Mouse (Mus musculus) frontal cortex, postnatal 36 days (tissue): ENCODE results near the gene Nanos3.

Experiments
- DNase-seq, 2 experiments: peaks; one replicate each; pipeline ENCODE4 v3.0.0; 2022; ENCODE audit warnings: low spot score in 2 of 2

Nanos3 gene

DNA sequence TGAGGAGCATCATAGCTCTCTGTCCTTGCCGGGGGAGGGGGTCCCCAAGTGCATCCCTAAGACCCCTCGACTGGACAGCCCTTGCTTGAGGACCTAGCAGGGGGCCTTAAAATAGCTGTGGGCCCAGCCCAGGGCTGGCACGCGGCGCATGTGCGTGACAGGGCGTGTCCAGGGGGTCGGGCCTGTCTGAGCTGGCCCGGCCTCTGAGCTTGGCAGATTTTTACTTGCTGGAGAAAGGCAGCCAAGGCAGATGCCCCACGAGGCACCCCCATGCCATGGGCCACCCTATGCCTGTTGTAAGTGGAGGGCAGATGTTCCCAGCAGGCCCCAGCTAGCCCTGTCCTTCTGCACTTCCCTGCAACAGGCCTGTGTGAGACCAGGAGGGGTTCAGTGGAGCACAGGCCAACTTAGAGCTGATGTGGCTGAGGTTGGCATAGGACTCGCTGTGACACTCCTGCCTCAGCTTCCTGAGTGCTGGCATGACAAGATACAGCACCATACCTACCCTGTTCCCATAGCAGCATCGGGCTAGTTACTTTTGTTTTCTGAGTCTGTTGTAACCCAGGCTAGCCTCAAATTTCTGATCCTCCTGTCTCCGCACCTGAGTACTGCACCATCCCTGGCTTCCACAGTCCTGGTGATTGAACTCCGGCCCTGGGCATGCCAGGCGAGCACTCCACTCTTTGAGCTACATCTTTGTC, 16.7 kb upstream of the Nanos3 start:
- DNase-seq = no peak

GRCm38 (mm10) chr8:84200652-84201544, 15.9 kb upstream of the Nanos3 start:
- DNase-seq = no peak

- no peak for DNase-seq
These were observed 15.1 kb upstream of the Nanos3 start for GRCm38 (mm10) chr8:84200126-84200555.

DNA sequence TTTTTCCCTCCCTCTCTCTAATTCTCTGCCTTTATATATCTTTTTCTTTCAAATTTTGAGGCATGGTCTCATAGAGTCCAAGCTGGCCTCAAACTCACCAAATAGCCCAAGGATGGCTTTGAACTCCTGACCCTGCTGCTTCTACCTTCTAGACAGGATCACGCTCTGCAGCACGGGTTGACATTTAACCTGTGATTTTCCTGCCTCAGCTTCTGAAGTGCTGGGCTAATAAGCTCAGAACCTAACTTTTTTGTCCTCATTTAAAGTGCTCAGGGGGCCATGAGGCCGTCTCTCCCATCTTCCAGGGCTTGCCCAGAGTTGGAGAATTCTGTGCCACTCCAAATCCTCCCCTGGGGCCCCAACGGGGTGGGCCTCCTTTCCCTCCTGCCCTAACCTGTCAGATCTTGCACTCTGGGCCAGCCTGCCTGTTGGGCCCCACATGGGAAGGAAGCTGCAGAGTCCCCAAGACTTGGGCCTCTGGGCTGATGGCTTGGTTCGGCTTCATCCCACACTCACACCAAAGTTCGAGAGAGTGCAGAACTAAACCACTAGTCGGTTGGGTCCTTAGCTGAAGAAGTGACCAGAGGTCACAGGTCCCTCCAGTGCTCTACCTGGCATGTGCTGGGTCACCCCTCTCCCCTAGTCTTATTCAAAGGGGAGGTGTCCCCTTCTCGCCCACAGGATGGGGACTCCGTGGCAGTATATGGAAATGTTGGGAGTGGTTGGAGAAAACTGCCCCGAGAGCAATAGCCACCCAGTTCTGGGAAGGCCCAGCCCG, 14.5 kb upstream of the Nanos3 start:
- no peak for DNase-seq

DNA sequence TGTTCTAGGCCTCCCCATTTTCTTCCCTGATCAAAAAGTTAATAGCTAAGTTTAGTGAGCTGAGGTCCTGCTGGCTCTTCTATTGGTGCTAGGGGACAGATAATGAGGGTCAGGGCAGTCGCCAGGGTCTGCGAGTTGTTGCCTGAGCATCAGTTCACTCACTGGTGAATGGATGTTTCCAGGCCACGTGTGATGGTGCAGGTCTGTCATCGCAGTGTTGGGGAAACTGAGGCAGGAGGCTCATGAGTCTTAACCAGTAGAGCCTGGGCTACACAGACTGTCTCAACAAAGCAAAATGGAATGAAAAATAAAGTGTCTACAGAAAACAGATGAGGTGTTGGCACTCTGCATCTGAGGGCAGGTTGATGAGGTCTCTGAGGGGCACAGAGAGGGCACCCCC, 13.9 kb upstream of the Nanos3 start:
- no peak for DNase-seq

GRCm38 (mm10) chr8:84197922-84198774, 13.1 kb upstream of the Nanos3 start:
- peak; percentile 80 to 84 for DNase-seq

GRCm38 (mm10) chr8:84197141-84197921, 12.3 kb upstream of the Nanos3 start:
- peak; percentile 74 to 75 for DNase-seq

DNA sequence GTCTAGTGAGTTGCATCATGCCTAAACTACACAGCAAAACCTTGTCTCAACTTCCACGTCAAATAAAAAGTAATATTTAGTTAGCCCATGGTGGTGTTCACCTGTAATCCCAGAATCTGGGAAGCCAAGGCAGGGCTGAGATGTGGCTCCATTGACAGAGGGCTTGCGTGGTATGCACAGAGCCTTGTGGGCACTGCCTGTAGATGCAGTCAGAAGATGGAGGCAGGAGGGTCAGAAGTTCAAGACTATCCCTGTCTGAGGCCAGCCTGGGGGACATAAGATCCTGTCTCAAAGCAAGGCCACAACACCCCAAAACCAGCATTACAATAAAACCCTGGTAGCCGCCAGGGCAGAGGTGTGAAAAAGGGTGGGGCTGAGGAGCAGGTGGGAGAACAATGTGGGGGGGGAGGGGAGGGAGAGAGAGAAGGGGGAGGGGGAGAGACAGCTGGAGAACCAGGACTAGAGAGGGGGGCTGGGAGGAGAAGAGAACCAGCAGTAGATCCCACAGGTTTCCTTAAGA, 9.3 kb upstream of the Nanos3 start:
- DNase-seq = no peak

GRCm38 (mm10) chr8:84193566-84193965, 8.5 kb upstream of the Nanos3 start:
- no peak for DNase-seq

DNA sequence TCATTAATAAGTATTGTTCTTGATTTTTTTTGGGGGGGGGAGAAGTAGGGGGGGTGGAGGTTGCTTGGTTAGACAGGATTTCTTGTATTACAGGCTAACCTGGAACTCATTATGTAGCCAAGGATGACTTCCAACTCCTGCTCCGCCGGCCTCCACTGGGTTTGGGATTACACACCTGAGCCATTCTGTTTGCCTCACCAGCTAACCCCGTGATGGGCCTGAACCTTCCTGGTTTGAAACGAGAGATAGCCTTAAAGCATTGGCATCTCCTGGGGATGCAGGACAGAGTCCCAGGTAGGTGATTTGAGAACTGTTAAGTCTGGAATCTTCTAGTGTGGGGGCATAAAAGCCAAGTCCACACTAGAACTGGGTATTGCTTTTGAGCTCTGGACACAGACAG, 8.1 kb upstream of the Nanos3 start:
- no peak for DNase-seq

DNA sequence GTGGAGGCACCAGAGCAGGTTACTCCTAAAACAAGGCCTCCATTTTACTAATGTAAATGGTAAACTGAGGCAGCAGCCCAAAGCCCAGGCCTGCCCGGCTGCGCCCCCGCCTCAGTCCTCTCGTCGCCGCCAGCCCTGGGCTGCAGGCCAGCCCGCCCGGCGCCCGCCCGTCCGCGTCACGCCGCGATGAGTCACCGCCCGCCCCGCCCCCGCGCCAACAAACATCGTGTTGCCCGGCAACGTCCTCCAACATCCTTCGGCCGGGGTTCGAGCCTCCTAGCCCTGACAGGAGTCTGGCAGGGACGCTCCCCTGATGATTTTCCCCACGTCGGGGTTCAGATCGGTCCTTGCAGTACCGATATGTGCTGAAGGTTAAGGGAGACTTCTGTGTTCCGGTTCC, 7.5 kb upstream of the Nanos3 start:
- peak; percentile 58 to 60 for DNase-seq

DNA sequence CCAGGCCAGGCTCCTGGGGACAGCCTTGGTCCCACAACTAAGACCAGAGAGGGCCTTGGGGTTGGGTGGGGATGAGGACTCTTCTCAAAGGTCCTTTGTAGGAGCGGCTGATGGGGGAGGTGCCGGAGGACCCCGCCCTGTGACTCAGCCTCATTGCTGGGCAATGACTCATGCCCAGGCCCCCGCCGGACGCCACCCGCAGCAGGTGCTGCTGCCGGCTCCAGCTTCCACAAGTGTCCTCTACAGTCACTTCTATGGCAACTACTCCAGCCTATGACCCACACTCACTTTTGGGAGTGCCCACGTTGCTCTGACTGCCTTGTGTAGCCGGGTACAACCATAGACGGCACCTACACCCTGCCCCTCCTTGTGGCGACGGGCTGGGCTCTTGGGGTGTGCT, 7.0 kb upstream of the Nanos3 start:
- no peak for DNase-seq

DNA sequence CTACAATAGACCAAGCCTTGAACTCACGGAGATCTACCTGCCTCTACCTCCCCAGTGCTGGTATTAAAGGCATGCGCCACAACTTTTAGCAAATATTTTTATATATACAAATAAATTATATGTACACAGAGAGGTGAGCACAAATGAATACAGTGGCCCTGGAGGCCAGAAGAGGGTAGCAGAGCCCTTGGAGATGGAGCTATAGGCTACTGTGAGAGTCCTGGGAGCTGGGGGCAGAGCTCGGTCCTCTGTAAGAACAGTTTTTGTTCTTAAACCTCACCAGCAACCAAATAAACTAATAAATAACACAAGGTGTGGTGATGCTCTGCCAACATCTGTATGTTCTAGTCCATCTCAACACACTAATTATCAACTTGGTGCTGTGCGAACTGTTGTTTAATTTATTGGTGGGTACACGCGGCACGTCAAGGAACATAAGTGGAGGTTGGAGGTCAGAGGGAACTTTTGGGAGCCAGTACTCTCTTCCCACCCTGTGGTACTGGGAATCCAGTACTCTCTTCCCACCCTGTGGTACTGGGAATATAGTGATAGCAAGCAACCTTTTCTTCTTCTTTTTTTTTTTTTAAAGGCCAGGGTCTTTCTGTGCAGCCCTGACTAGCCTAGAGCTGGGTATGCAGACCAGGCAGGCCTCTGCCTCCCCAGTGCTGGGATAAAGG, 5.3 kb upstream of the Nanos3 start:
- DNase-seq = no peak

DNA sequence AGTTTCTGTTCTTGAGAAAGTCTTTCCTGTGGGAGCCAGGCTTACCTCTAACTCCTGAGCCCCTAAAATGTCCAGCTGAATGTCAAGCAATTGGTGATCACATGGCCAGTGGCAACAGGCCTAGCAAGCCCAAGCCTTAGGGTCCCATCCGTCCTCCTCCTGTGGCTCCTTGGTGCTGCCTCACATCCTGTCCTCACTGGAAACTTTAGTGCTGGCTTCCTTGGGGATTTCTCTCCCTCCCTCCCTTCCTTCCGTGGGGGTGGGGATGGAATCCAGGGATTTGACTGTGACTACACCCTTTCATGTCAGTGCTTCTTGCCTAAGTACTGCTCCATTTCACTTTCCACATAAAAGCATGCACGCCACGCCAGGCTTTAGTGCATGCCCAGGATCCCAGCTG, 4.6 kb upstream of the Nanos3 start:
- DNase-seq = no peak

DNA sequence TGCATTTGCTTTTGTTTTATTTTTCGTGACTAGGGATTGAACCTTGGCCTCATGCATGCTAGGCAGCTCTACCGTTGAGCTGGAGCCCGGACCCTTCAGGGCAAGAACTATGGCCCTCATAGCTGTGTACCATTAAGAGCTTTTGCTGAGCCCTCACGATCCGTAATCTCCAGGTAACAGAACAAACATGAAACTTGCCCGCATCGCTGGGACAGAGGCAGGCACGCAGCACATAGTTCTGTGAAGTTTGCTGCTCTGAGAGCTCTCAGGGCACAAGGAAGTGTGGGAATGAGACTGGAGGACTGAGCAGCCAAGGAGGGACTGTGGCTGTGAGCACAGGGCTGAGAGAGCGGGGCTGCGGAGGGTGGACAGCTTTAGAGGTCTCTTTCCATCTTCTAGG, 3.7 kb upstream of the Nanos3 start:
- no peak for DNase-seq

DNA sequence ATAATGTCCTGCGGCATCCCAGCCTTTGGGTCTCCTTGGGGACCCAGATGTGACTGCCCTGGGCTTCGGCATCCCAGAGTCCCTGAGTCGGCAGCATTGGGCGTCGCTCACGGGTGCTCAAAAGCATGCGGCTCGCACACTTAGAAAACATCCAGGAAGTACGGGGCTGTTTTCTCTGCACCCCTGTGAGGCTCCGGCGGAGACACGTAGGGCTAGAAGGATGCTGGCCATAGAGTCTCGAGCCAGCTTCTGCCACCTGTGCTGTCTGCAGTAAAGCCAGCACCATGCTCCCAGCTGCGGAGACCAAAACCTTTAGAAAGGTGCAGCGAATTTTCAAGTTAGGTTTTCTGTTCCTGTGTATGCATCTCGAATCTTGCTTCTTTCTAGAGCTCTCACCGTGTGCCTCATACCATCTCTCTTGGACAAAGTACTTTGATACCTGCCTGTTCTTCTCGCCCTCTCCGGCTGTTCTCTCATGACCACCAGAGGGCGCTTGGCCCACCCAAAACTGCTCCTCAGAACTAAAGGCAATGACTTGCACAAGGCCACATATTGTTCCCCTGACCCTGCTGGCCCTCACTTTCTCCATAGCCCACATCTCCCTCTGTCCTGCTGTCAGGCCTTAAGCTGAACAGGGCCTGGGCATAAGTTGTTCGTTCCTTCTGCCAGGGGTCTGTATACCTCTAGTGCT, 2.2 kb upstream of the Nanos3 start:
- peak in 1 of 2 experiments; percentile 54 for DNase-seq

DNA sequence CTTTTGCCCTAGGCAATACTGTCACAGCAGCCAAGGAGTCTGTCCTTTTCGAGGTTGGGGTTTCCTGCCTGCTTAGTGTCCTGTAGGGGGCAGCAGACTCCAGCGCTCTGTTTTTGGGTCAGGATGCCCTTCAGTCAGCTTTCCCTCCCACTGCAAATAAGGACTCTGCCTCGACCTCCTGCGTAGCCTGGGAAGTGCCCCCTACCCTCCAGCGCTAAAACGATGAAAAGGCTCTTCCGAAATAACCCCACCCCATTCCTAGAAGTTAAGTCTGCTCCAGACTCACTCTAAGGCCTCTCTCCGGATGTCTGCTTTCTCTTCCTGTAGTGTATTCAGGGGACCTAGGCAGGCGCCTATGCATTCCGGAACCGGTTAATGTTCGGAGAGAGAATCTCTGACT, 1.5 kb upstream of the Nanos3 start:
- peak; percentile 77 to 83 for DNase-seq

GRCm38 (mm10) chr8:84184085-84185043, 653 bp downstream of the Nanos3 start:
- DNase-seq = peak in 1 of 2 experiments; percentile 19
